Mouse (Mus musculus) kidney, adult 18-20 months (tissue): ENCODE results near the gene Pglyrp2.

ENCODE experiments used
- DNase-seq: peaks from one replicate; pipeline ENCODE4 v3.0.0; 2021

Gene Pglyrp2

DNA sequence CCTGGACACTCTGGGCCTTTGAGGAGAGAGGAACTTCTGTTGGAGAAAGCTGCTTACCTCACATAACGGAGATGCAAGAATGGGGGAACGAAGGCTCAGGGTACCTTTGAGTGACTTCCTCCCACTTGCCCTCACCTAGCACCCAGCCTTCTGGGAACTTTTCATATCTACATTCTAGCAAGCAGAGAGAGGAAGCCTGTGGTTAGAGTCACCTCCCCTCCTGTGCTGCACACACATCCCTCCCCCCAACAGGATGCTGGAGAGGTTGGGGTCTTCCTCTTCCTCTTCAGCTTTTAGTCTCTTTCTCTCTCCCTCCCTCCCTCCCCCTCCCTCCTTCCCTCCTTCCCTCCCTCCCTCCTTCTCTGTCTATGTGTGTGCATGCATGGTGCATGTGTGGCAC lies at the start of gene Pglyrp2:
Gene Pglyrp2, minus strand, starts transcription at position 134 of the 400 bp plus-strand sequence.
- no peak for DNase-seq

GRCm38 (mm10) chr17:32472176-32472575 lies 48.2 kb upstream of the Pglyrp2 start:
- no peak for DNase-seq

DNA sequence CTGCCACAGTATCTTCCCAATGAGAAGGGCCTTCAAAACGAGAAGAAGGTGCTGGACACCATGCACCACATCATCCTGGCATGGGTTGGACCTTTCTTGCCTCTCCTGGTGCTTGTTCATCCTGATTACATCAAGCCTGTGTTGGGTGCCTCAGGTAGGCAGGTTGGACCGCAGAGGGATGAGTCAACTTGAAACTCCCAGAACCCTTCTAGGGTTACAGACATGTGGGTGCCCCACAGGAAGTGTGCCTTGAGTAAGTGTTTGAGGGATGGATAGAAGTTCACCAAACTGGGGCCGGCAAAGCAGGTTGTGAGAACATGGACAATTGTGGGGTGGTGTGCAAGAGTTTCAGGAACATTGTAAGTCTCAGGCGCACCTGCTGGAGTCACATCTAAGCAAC lies 46.8 kb upstream of the Pglyrp2 start:
- no peak for DNase-seq

DNA sequence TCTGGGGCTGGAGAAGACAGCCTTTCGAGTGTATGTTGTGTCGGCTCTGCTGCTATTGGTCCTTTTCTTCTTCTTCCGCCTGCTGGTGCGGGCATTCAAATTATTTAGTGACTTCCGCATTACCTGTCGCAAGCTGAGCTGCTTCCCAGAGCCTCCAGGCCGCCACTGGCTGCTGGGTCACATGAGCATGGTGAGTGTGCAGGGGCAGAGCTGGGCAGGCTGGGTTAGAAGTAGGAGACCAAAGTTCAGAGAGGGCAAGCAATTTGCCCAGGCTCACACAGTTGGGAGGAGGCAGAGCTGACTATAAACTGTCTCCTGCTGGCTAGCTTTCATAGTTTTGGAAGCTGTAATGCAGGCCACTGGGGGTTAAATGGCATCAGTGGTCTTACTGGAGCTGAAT lies 44.5 kb upstream of the Pglyrp2 start:
- DNase-seq: peak; percentile 29

- DNase-seq: no peak
Observed at GRCm38 (mm10) chr17:32454997-32455396, 31.0 kb upstream of the Pglyrp2 start.

DNA sequence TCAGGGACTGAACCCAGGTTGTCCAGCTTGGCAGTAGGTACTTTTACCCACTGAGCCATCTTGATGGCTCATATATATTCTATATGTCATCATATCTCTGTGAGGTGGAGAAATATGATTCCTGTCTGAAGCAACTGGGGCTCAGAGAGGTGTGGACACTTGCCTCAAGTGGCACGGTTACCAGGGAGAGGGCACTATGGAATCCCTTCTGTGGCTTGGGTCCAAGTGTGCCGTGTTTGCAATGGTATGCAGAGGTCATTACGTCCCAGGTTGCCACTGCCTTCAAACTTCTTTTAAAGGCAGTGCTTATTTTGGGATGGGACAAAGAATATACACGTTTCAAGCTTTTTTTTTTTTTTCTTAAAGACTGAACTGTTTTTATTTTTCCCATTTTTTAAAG lies 30.2 kb upstream of the Pglyrp2 start:
- no peak for DNase-seq

DNA sequence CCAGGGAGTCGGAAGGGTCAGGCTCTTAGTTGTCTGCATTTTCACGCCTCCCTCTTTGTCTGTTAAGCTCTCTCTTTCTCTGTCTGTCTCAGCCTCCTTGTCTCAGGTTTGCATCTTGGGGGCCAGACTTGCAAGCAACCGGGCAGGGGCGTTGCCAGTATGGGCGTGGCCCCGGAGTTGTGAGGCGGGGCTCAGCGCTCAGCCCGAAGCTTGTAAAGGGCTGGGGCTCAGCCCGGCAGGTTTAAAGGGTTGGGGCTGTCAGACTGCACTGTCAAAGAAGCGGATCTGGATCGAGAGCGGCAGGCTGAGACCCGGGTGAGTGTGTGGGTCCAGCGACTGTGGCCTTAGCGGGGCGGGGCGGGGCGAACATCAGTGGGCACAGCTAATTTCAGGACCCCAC lies 28.5 kb upstream of the Pglyrp2 start, which contains the start of gene Cyp4f39:
Gene Cyp4f39, plus strand, starts transcription at position 242 of the 400 bp plus-strand sequence.
- no peak for DNase-seq

GRCm38 (mm10) chr17:32450844-32451537 lies 27.0 kb upstream of the Pglyrp2 start:
- DNase-seq: no peak

- no peak for DNase-seq
Observed at GRCm38 (mm10) chr17:32449042-32449441, 25.1 kb upstream of the Pglyrp2 start.

GRCm38 (mm10) chr17:32447195-32447594 lies 23.2 kb upstream of the Pglyrp2 start:
- DNase-seq: no peak

GRCm38 (mm10) chr17:32445016-32445415 lies 21.0 kb upstream of the Pglyrp2 start:
- no peak for DNase-seq

DNA sequence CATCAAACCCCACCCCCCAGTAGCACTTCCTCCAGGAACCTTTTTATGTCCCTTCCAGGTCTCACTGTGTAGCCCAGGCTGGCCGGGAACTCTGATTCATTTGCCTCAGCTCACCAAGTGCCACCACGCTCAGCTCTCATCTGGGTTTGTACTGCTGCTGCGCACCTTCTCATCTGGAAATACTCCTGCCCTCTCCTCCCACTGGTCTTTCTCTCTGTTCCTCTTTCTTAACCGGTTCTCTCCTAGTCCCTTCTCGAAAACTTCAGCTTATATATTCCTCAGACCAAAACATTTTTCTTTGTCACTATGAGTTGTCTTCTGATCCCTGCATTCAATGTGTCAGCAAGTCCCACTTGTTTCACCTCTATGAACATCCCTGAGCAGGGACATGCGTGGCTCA lies 19.3 kb upstream of the Pglyrp2 start:
- no peak for DNase-seq

DNA sequence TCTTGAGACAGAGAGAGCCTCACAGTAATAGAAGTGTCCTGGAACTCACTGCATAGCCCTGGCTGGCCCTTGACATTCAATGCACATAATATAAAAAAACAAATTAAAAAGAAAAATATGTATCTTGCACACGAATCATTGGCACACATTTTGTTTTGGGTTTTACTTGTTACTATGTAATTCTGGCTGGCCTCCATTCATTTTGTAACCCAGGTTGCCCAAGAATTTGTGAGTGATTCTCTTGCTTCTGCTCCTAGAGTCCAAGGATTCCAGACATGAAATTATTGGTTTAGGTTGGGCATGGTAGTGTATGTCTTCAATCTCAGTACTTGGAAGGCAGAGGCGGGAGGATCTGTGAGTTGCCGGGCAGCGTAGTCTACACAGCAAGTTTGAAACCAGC lies 13.1 kb upstream of the Pglyrp2 start:
- DNase-seq: no peak

DNA sequence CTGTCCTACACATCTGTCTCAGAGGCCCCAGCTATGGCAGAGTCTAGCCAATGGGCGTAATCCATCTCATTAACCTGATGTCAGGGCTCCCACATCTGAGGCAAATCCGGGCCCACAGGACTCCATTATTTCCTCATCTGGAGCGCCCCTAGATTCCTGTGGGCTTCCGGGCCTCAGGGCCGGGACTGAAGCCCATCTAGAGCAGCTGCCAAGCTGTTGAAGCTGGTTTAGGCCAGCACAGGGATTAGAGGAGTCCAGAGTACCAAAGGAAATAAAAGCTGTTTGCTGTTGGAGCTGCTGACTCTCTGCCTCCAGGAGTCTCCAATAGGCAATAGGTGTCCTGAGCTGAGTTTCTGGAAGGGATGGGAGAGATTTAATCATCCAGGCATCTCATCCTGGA lies 11.2 kb upstream of the Pglyrp2 start:
- no peak for DNase-seq

DNA sequence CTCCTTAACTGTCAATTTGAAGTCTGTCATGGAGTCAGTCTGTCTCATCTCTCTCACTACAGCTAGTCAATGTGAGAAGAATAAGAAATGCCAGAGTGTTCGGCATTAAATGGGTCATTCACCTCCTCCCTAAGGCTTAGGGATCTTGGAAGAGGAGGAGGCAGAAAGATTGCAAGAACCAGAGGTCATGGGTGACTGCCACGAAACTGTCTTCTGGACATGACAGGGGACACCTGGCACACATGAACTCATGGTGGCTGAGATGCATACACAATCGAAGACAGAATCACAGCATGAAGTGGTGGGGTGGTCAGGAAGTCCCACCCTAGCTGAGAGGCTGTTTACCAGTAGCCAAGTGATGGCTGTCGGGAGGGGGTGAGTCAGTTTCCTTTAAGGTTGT lies 10.4 kb upstream of the Pglyrp2 start:
- no peak for DNase-seq

DNA sequence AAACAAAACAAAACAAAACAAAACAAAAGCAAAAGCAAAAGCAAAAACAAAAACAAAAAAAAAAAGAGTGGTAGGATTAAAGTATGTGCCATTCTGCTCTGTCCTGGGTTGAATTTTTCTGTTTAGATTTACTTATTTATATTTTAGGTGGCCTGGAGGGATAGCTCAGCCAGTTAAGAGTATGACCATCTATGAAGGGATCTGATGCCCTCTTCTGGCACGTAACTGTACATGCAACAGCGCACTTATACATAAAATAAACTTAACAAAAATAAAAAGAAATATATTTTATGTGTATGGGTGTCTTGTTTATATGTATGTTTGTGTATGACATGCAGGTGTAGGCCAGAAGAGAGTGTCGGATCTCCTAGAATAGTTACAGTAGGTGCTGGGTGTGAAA lies 8.0 kb upstream of the Pglyrp2 start:
- DNase-seq: no peak

DNA sequence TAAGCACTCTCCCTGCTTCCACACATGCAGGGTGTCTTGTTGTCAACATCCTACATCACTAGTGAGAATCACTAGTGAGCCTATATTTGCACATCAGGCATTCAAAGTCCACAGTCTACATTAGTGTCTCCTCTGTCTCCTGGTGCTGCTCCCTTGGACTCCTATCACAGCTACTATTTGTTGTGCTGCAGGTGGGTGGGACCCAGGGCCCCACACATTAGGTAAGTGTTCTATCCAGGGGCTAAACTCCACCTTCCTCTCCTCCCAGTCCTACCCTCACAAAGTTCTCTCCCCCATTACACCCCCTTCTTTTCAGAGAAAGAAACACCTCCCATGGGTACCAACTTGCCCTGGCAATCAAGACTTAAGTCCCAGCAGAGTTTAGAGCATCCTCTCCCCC lies 2.6 kb upstream of the Pglyrp2 start:
- DNase-seq: no peak

- DNase-seq: no peak
Observed at GRCm38 (mm10) chr17:32420781-32421180, 3.2 kb downstream of the Pglyrp2 start.

GRCm38 (mm10) chr17:32419989-32420388 lies 4.0 kb downstream of the Pglyrp2 start:
- no peak for DNase-seq

GRCm38 (mm10) chr17:32416771-32417170 lies 7.2 kb downstream of the Pglyrp2 start:
- no peak for DNase-seq

- no peak for DNase-seq
Observed at GRCm38 (mm10) chr17:32415417-32416020, 8.4 kb downstream of the Pglyrp2 start.

DNA sequence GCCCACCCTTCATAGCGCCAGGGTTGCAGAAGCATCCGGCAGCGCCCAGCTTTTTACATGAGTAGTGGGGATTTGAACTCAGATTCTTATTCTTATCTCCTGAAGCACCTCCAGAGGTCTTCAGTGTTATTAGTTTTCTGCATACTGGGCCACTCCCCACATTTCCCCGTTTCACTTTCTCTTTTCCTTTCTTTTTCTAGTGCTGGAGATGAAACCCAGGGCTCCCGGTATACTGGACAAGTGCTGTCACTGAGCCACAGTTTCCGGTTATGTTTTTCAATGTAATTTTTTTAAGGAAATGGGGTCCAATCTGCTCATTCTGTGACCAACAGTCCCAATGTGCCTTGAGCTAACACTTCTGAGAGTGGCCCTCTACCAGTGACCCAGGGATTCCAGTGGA lies 12.1 kb downstream of the Pglyrp2 start:
- no peak for DNase-seq

DNA sequence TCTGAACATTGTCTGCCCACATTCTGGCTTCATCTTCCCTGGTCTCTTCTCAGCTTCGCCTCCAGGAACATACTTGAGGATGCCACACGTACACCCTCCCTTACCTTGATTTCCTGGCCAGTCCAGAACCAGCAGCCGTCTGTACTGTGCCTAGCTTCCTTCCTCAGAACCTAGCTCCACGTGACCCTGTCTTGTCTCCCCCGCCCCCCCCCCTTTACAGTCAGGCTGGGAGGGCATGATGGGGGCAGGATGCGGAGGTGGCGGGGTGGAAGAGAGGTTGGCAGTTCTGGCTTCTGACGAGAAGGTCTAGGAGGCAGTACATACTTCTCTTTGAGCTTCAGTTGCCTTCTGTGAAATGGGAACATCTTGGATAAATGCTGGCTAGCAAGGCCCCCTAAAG lies 20.6 kb downstream of the Pglyrp2 start, which contains the start of gene Rasal3:
Gene Rasal3, minus strand, starts transcription at position 167 of the 400 bp plus-strand sequence.
- DNase-seq: no peak

DNA sequence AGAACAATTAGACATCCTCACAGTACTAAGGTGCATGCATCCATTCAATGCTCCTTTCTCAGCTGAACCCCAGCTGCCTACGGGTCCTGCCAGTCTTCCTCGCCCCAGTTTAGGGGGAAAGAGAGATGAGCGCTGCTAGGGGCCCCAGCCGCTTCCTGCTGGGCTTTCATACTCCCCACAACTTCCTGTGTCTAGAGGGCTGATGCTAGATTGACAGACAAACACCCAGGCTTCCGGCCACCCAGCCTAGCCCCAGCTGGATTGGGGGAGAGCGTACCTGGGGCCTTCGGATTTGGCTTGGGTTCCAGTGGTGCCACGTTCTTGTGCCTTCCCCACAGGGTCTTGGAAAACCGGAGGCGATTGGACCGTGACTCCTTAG lies 21.2 kb downstream of the Pglyrp2 start:
- DNase-seq: no peak
